Mouse (Mus musculus) frontal cortex, postnatal 25 days (tissue): ENCODE data around the gene Bcl9l.

ENCODE experiments used
- DNase-seq, 2 experiments: peaks; one replicate each; pipeline ENCODE4 v3.0.0; 2022; ENCODE audit warnings: low spot score in 2 of 2

Bcl9l gene

GRCm38 (mm10) chr9:44544986-44545385, 62.4 kb downstream of the Bcl9l start:
- DNase-seq = no peak

- no peak for DNase-seq
These were observed 66.0 kb downstream of the Bcl9l start for GRCm38 (mm10) chr9:44548412-44549152.

- DNase-seq = no peak
These were observed 68.5 kb downstream of the Bcl9l start for GRCm38 (mm10) chr9:44551138-44551537.

- DNase-seq = no peak
These were observed 69.5 kb downstream of the Bcl9l start for GRCm38 (mm10) chr9:44552161-44552560.
